Mouse (Mus musculus): ENCODE measurements around the gene Zbtb1.

DNA sequence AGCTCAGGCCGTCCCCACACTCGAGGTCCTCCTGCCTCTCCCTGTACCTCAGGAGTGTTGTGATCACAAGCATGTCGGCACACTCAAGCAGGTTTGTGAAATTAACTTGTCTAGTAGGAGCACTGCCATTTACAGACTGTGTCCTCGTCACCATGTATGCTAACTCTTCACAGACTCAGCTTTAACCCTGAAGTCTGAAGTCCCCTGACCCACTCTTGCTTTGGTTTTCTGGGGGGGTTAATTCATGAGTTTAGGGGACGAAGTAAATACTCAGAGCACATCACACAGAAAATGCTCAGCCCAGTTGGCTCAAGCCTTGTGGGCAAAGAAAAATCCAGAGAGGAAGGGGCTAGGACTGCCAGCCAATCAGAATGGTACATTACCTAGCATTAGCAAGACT is 34.4 kb upstream of the Zbtb1 start:
- TF ChIP-seq CTCF (IDR thresholded peaks at IDR 0.05; ENCODE audit: low read depth, low read length) (no peak), POLR2AphosphoS5 (IDR thresholded peaks at IDR 0.05; ENCODE audit: insufficient replicate concordance, low read depth, low read length) (no peak), GATA2 (IDR thresholded peaks at IDR 0.05; ENCODE audit: borderline replicate concordance, low read depth, low read length) (no peak)
